Mouse (Mus musculus): Measurements from ENCODE around the gene Fscn1. TPM values are rescaled to one million over a fixed set of nuclear protein-coding genes. Genes with fewer than 3 reads are reported as not detected.

Fscn1 gene
- polyA plus RNA-seq (2015; fragmentation: Nextera tagmentation; extraction: Ambion mirVana): 140 and 170 TPM in 2 replicates

DNA sequence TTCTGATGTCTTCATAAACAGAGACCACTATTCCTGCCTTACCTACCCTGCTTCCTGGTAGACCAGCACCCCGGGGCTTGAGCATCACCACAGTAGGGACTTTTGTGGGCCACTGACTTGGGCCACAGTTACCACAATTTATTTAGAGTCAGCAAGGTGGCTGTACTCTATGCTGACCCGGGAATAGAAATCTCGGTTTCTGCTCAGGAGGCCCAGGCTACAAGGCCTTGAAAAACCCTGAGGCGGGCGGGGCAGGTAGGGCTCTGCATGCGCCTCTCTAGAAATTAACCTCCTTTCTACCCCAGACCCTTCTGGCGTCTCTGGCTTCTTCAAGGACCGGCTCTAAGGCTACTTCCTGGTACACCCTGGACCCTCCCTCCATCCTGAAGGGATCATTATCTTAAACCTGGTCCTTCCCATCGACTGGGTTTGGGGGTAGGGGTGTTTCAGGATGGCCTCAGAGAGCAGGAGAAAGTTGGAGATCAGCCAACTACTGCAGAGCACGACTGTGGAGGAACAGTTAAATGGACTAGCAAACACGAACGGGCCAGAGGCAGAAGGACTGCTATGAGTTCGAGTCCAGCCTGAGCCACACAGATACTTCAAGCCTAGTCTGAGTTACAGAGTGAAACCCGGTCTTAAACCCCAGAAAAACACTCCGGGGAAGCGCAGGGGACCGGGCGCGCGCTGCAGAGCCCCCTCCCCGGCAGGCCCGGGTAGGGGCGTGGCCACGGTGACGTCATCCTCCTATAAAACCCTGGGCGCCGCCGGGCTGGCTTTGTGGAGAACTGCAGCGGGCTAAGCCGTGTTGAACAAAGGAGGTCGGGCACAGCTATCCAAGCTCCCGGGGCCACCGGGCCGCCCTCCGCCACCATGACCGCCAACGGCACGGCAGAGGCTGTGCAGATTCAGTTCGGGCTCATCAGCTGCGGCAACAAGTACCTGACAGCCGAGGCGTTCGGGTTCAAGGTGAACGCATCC, at the start of gene Fscn1:
TSS of gene Fscn1 (plus strand) at position 768 of the 981 bp plus-strand sequence.
- H3K9ac ChIP-seq: peak within 1 kb of the TSS; percentile 83
- H3K9me3 ChIP-seq: no peaks in the 10 kb centered on the region
- no peaks in the 10 kb centered on the region for H3K36me3 ChIP-seq
- H3K27ac ChIP-seq: peak within 1 kb of the TSS; percentile 91
- ATAC-seq: peak; percentile 73
- H3K4me1 ChIP-seq (replicated peaks): peaks cover 28% of the 10 kb centered on the region
- H3K4me2 ChIP-seq (replicated peaks): peak within 1 kb of the TSS; percentile 90
- 7% methylated on average over 44 of the region's 44 CpGs for WGBS
- peaks cover 4% of the 10 kb centered on the region; the same call in 1 of the 2 replicates for H3K27me3 ChIP-seq (replicated peaks)
- peak within 1 kb of the TSS; percentile 59 for H3K4me3 ChIP-seq (replicated peaks)

DNA sequence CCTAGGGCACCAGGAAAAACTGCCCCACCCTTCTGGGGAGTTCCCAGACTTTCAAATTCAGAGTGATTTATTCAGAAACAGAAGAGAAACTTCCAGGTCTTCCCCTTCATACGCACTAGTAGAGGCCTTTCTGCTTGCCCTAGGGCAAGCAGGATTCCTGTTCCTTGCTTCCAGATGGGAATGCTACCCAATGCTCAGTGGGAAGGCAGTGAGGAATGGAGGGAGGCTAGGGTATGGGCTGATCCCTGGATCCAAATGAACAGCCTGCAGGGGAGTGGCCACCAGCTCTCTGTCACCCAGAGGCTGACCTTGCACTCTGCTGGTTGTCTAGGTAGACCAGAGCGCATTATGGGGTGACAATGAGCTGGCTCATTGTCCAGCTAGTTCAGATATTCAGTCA, 48.5 kb upstream of the Fscn1 start:
- no peak for ATAC-seq
- Histone ChIP-seq H3K36me3 (no peaks in the 10 kb centered on the region), H3K27ac (peak overlapping the region; percentile 23; the same call in 1 of the 2 replicates), H3K9ac (no peak overlapping the region), H3K4me3 (replicated peaks) (no peak overlapping the region), H3K9me3 (no peaks in the 10 kb centered on the region), H3K27me3 (replicated peaks) (no peaks in the 10 kb centered on the region), H3K4me1 (replicated peaks) (peaks cover 45% of the 10 kb centered on the region), H3K4me2 (replicated peaks) (no peak overlapping the region)
- WGBS: 74% methylated on average over 2 of the region's 2 CpGs

DNA sequence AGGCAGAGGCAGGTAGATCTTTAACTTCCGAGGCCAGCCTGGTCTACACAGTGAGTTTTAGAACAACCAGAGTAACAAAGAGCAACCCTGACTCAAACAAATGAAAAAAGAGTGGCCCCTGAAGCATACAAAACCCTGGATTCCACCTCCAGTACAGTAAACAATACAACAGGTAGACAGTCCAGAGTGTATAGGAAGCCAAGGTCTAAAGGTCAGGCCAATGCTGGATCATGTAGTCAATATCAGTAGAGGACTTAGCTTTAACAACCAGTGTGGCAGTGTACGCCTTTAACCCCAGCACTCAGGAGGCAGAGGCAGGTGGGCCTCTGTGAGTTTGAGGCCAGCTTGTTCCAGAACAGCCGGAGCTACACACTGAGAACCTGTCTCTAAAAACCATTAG, 47.8 kb upstream of the Fscn1 start:
- Histone ChIP-seq H3K36me3 (no peaks in the 10 kb centered on the region), H3K9me3 (no peaks in the 10 kb centered on the region), H3K4me1 (replicated peaks) (peaks cover 43% of the 10 kb centered on the region), H3K27me3 (replicated peaks) (no peaks in the 10 kb centered on the region), H3K9ac (no peak overlapping the region), H3K4me3 (replicated peaks) (no peak overlapping the region), H3K4me2 (replicated peaks) (no peak overlapping the region), H3K27ac (no peak overlapping the region)
- WGBS: 88% methylated on average over 3 of the region's 3 CpGs
- no peak for ATAC-seq

DNA sequence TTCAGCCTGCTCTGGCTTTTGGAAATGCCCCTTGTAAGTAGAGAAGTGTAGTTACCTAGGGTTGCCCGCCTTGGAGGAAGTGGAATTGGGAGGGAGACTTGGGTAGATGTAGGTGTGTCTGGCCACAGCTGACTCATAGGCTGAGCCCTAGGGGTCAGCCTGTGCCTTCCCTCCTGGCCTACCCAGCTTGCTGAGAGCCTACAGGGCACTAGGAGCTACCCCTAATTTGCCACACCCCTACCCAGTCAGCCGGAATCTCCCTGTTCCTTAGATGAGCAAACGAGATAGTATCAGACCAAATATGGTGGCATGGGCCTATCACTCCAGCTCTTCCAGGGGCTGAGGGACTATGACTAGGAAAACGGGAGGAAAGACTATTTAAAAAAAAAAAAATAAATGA, 47.4 kb upstream of the Fscn1 start:
- ATAC-seq: no peak
- Histone ChIP-seq H3K4me2 (replicated peaks) (no peak overlapping the region), H3K9ac (no peak overlapping the region), H3K27ac (no peak overlapping the region), H3K4me3 (replicated peaks) (no peak overlapping the region), H3K9me3 (no peaks in the 10 kb centered on the region), H3K27me3 (replicated peaks) (no peaks in the 10 kb centered on the region), H3K36me3 (no peaks in the 10 kb centered on the region), H3K4me1 (replicated peaks) (peaks cover 39% of the 10 kb centered on the region)
- 76% methylated on average over 4 of the region's 4 CpGs for WGBS

DNA sequence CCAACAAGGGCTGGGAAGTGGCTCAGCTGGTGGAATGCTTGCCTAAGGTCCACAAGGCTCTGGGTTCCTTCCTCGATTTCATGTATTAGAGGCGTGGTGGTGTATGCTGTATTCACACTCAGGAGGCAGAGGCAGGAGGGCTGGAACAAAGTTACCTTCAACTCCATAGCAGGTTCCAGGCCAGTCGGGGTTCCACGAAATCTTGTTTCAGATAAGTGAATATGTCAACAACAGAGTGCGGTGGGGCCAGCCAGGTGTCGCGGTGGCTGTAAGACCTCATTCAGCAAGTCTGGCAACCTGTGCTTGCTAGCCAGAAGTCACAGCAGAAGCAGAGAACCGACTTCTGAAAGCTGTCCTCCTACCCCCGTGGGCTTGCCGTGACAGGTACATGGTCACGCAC, 44.9 kb upstream of the Fscn1 start:
- Histone ChIP-seq H3K9ac (no peak overlapping the region), H3K9me3 (no peaks in the 10 kb centered on the region), H3K36me3 (no peaks in the 10 kb centered on the region), H3K4me2 (replicated peaks) (no peak overlapping the region), H3K27ac (peak overlapping the region; percentile 22; the same call in 1 of the 2 replicates), H3K4me3 (replicated peaks) (no peak overlapping the region), H3K4me1 (replicated peaks) (peaks cover 14% of the 10 kb centered on the region), H3K27me3 (replicated peaks) (no peaks in the 10 kb centered on the region)
- ATAC-seq: no peak
- 68% methylated on average over 11 of the region's 11 CpGs for WGBS

DNA sequence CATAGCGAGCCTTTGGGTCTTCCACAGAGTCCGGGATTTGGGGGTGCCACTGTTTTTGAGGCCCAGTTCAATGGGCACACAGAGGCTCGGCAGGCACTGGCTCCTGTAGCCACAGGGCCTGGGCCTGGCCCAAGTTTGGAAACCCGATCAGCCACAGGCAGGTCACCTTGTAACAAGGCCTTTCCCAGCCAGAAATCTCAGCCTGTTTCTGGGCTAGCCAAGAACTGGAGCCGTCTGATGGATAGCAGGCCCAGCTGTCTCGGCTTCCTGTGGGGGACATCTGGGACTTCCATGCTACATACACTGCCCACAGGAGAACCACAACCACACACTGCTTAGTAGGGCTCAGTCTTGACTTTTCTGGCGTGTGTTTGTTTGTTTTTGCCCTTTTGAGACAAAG, 43.5 kb upstream of the Fscn1 start:
- Histone ChIP-seq H3K27ac (no peak overlapping the region), H3K27me3 (replicated peaks) (no peaks in the 10 kb centered on the region), H3K4me3 (replicated peaks) (no peak overlapping the region), H3K9ac (no peak overlapping the region), H3K9me3 (no peaks in the 10 kb centered on the region), H3K4me1 (replicated peaks) (peaks cover 15% of the 10 kb centered on the region; the same call in 1 of the 2 replicates), H3K4me2 (replicated peaks) (no peak overlapping the region), H3K36me3 (no peaks in the 10 kb centered on the region)
- ATAC-seq: no peak
- 81% methylated on average over 7 of the region's 7 CpGs for WGBS

DNA sequence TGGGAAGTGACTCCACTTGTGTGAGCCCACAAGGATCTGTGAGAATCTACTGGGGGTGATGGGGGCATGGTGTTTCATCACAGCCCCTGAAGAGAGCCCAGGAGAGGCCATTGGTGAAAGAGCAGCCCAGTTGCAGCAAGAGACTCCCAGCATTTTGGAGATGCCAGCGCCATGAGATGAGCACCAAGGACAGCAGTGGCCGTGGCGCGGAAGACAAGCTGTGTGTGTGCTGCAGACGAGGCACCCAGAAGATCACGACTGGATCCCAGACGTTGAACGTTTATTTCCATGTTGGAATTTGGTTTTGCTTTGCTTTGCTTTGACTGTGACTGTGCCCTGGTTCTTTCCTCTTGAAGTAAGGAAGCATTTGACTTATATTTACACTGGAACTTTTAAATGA, 42.7 kb upstream of the Fscn1 start:
- Histone ChIP-seq H3K27me3 (replicated peaks) (no peaks in the 10 kb centered on the region), H3K36me3 (no peaks in the 10 kb centered on the region), H3K4me1 (replicated peaks) (peaks cover 19% of the 10 kb centered on the region; the same call in 1 of the 2 replicates), H3K9me3 (no peaks in the 10 kb centered on the region), H3K27ac (no peak overlapping the region), H3K4me2 (replicated peaks) (no peak overlapping the region), H3K4me3 (replicated peaks) (no peak overlapping the region), H3K9ac (no peak overlapping the region)
- ATAC-seq: no peak
- 93% methylated on average over 8 of the region's 8 CpGs for WGBS

DNA sequence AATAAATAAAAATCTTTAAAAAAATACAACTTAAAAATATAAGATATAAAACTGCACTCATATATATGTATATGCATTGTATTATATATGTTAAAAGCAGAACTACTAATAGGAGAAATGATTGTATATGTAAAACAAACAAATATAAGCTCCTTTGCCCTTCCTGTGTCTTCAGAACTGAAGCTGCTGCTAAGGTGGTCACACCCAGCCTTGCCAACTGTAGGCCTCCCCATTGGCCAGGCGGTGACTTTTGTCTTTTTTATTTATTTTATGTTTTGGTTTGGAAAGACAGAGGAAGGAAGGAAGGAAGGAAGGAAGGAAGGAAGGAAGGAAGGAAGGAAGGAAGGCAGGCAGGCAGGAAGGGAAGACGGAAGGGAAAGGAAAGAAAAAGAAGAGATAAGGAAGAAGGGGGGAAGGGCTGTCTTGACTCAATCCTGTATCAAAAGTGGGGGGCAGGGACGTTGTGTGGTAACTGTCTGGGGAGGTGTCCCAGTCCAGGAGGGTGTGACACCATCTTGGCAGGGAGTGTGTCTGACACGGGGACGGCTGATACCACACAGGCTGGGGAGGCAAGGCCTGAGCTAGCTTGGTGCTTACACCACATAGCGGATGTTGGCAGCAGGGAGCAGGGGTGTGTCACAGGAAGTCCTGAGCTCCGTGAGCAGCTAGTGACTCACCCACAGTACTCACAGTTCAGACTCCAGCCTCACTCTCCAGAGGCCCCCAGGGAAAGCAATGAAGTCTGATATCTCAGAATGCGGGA, 39.7 kb upstream of the Fscn1 start:
- Histone ChIP-seq H3K27me3 (replicated peaks) (no peaks in the 10 kb centered on the region), H3K4me3 (replicated peaks) (0 out of 2 replicates have a peak overlapping the region, but pooled peaks have one; percentile 3), H3K4me1 (replicated peaks) (peaks cover 19% of the 10 kb centered on the region; the same call in 1 of the 2 replicates), H3K9me3 (no peaks in the 10 kb centered on the region), H3K27ac (peak overlapping the region; percentile 87), H3K36me3 (no peaks in the 10 kb centered on the region), H3K4me2 (replicated peaks) (peak overlapping the region; percentile 38), H3K9ac (no peak overlapping the region)
- peak; percentile 94 for ATAC-seq
- WGBS: 35% methylated on average over 8 of the region's 8 CpGs

DNA sequence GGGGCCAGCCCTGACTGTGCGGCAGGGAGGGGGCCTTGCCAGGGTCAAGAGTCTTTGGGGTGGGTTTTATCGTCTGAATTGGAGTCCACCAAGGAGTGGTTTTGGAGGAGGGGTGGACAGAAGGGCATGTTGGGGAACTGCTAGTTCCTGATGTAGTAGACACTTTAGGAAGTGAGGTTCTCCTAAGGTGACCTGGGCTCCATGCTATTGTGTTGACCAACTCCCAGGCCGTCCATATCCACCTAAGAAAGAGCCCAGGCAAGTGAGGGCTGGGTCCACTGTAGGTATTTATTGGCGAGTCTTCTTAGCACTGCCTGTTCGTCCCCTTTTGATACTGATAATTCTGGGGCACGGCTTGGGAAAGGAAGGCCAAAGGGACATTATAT, 39.1 kb upstream of the Fscn1 start:
- Histone ChIP-seq H3K9ac (no peak overlapping the region), H3K4me1 (replicated peaks) (peaks cover 25% of the 10 kb centered on the region), H3K4me2 (replicated peaks) (peak overlapping the region; percentile 38), H3K27me3 (replicated peaks) (no peaks in the 10 kb centered on the region), H3K9me3 (no peaks in the 10 kb centered on the region), H3K4me3 (replicated peaks) (0 out of 2 replicates have a peak overlapping the region, but pooled peaks have one; percentile 3), H3K36me3 (no peaks in the 10 kb centered on the region), H3K27ac (peak overlapping the region; percentile 87)
- ATAC-seq: peak; percentile 51
- WGBS: 44% methylated on average over 6 of the region's 6 CpGs

DNA sequence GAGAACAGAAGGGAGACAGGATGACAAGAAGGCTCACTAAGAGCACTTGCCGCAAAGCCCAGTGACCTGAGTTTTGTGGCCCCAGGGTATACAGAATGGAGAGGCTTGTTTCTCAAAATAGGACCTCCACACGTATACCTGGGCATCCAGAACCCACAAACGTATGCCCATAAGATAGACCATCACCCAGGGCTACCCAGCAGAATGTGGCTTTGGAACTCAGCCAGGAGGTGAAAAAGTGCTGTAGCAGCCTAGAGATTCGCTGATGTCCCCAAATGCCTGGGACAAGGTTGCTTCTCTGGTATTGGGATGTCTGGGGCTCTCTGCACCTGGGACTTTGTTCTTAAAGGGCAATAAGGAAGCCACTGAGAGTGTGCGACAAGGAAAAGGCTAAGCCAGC, 37.9 kb upstream of the Fscn1 start:
- peaks cover 35% of the 10 kb centered on the region for H3K4me1 ChIP-seq (replicated peaks)
- no peak overlapping the region for H3K4me3 ChIP-seq (replicated peaks)
- H3K36me3 ChIP-seq: no peaks in the 10 kb centered on the region
- no peak overlapping the region; the same call in 1 of the 2 replicates for H3K9ac ChIP-seq
- H3K27me3 ChIP-seq (replicated peaks): no peaks in the 10 kb centered on the region
- WGBS: 76% methylated on average over 5 of the region's 5 CpGs
- peak; percentile 13 for ATAC-seq
- H3K4me2 ChIP-seq (replicated peaks): peak overlapping the region; percentile 22
- H3K9me3 ChIP-seq: no peaks in the 10 kb centered on the region
- H3K27ac ChIP-seq: peak overlapping the region; percentile 87

DNA sequence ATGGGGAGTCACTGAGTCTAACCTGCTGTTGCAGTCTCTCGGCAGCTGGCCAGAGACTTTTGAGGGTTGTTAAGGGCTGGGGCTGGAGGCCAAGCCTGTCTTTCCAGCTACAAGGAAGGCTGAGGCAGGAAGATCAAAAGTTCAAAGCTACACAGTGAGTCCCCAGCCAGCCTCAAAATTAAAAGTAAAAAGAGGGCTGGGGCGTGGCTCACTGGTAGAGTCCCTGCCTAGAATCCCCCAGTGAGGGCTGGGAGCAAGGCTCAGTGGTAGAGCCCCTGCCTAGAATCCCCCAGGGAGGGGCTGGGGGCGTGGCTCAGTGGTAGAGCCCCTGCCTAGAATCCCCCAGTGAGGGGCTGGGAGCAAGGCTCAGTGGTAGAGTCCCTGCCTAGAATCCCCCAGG, 36.4 kb upstream of the Fscn1 start:
- no peaks in the 10 kb centered on the region for H3K9me3 ChIP-seq
- ATAC-seq: no peak
- no peak overlapping the region for H3K9ac ChIP-seq
- WGBS: 81% methylated on average over 3 of the region's 3 CpGs
- no peaks in the 10 kb centered on the region for H3K27me3 ChIP-seq (replicated peaks)
- no peaks in the 10 kb centered on the region for H3K36me3 ChIP-seq
- H3K4me1 ChIP-seq (replicated peaks): peaks cover 44% of the 10 kb centered on the region
- no peak overlapping the region for H3K4me3 ChIP-seq (replicated peaks)
- H3K4me2 ChIP-seq (replicated peaks): no peak overlapping the region
- H3K27ac ChIP-seq: peak overlapping the region; percentile 64; the same call in 1 of the 2 replicates

DNA sequence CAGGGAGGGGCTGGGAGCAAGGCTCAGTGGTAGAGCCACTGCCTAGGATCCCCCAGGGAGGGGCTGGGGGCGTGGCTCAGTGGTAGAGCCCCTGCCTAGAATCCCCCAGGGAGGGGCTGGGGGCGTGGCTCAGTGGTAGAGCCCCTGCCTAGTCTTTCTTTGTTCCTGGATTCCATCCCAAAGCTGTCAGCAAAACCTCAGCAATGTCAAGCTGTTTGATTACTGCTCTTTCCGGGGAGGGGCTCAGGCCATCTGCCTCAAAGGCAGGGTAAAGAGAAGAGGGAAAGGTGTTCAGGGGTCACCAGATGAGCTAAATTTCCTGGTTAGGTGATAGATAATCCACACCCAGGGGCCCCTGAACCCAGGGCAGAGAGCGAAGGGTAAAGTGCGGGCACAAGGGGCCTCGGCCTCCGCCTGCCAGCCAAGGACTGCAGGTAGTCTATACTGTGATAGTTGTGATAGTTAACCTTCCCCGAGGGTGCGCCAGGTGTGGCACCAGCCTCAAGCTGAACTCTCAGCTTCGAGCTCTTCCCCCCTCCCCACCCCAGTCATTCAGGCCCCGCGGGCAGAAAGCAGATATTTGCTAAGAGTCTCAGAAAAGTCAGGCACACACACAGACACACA, 35.7 kb upstream of the Fscn1 start:
- Histone ChIP-seq H3K4me2 (replicated peaks) (no peak overlapping the region), H3K4me1 (replicated peaks) (peaks cover 49% of the 10 kb centered on the region), H3K9ac (no peak overlapping the region), H3K27me3 (replicated peaks) (no peaks in the 10 kb centered on the region), H3K36me3 (no peaks in the 10 kb centered on the region), H3K4me3 (replicated peaks) (no peak overlapping the region), H3K9me3 (no peaks in the 10 kb centered on the region), H3K27ac (peak overlapping the region; percentile 64; the same call in 1 of the 2 replicates)
- ATAC-seq: peak; percentile 52
- 67% methylated on average over 12 of the region's 12 CpGs for WGBS

All from intestine, embryonic 15.5 days (tissue).